Mouse (Mus musculus) kidney, postnatal 36 days (tissue): ENCODE data around the gene Slc22a12.

Experiments used
- DNase-seq, 2 experiments: peaks; one replicate each; pipeline ENCODE4 v3.0.0; 2021 to 2022; ENCODE audit warnings: mixed read lengths in 2 of 2

Gene Slc22a12

GRCm38 (mm10) chr19:6540191-6540590, 2.6 kb downstream of the Slc22a12 start:
- DNase-seq: no peak

GRCm38 (mm10) chr19:6539592-6539991, 3.2 kb downstream of the Slc22a12 start:
- DNase-seq: no peak

- DNase-seq: no peak
These were observed 4.3 kb downstream of the Slc22a12 start for GRCm38 (mm10) chr19:6538546-6538945.

- peak in 1 of 2 experiments; percentile 59 for DNase-seq
These were observed 5.3 kb downstream of the Slc22a12 start for GRCm38 (mm10) chr19:6537526-6537925.

- no peak for DNase-seq
These were observed 6.1 kb downstream of the Slc22a12 start for GRCm38 (mm10) chr19:6536696-6537095.

- no peak for DNase-seq
These were observed 6.6 kb downstream of the Slc22a12 start for GRCm38 (mm10) chr19:6536201-6536600.

GRCm38 (mm10) chr19:6534118-6534415, 8.8 kb downstream of the Slc22a12 start:
- DNase-seq: no peak

GRCm38 (mm10) chr19:6533290-6534117, 9.3 kb downstream of the Slc22a12 start:
- DNase-seq: peak; percentile 64 to 77

- DNase-seq: no peak
These were observed 10.2 kb downstream of the Slc22a12 start for GRCm38 (mm10) chr19:6532656-6533055.

- peak in 1 of 2 experiments; percentile 69 for DNase-seq
These were observed 10.9 kb downstream of the Slc22a12 start for GRCm38 (mm10) chr19:6531832-6532471.

- DNase-seq: peak in 1 of 2 experiments; percentile 68
These were observed 11.7 kb downstream of the Slc22a12 start for GRCm38 (mm10) chr19:6531011-6531631.

GRCm38 (mm10) chr19:6530359-6530758, 12.5 kb downstream of the Slc22a12 start:
- DNase-seq: no peak

- DNase-seq: peak; percentile 54 to 68
These were observed 13.4 kb downstream of the Slc22a12 start for GRCm38 (mm10) chr19:6529265-6529985.

- DNase-seq: no peak
These were observed 14.8 kb downstream of the Slc22a12 start for GRCm38 (mm10) chr19:6527839-6528531.

- DNase-seq: no peak
These were observed 15.4 kb downstream of the Slc22a12 start for GRCm38 (mm10) chr19:6527439-6527838.

GRCm38 (mm10) chr19:6526010-6526409, 16.8 kb downstream of the Slc22a12 start:
- no peak for DNase-seq

- no peak for DNase-seq
These were observed 17.8 kb downstream of the Slc22a12 start for GRCm38 (mm10) chr19:6525023-6525422.

- DNase-seq: no peak
These were observed 20.5 kb downstream of the Slc22a12 start for GRCm38 (mm10) chr19:6522289-6522688.

GRCm38 (mm10) chr19:6521630-6522029, 21.2 kb downstream of the Slc22a12 start:
- DNase-seq: no peak

GRCm38 (mm10) chr19:6519483-6519882, 23.3 kb downstream of the Slc22a12 start:
- DNase-seq: no peak

GRCm38 (mm10) chr19:6518601-6519000, 24.2 kb downstream of the Slc22a12 start:
- DNase-seq: no peak

- no peak for DNase-seq
These were observed 26.7 kb downstream of the Slc22a12 start for GRCm38 (mm10) chr19:6516153-6516552.

- no peak for DNase-seq
These were observed 27.4 kb downstream of the Slc22a12 start for GRCm38 (mm10) chr19:6515448-6515847.
